9 mouse cellular contexts compared by ENCODE assay signal in the genomic region with DNA sequence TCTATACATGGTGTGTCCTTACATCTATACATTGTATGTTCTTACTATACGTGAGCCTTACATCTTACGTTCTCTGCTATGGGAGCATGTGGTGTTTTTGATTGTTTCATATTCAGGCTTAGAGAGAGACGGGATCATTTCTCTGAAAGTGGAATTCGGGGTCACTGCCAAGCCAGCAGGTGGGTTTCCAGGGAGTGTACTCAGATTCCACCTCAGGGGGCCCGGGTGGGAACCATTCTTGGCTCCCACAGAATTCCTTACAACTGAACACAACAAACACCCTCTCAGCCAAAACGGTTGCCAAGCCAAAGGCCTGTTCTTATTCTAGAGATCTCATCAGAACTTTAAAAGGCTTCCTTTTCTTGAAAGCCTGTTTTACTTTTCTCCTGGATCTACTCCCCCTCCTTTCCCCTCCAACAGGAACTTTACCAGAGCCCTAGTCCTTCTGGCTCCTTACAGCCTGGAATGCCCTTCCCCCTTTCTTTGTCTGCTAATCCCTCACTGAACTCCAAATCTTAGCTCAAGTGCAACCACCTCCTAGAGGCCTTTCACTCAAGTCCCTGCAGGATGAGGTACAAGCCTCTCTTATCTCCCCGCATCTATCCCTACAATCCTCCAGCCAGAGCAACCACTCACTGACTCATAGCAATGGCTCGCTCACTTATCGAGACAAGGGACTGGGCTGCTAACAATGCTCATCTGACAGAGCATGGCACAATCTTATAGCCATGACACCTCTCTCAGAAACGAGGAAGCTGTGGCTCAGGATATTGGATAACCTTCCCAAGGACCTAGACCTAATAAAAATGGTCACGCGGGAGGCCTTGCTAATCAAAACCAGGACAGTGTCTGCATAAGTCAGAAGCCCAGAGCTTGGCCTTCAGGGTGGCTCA. TPM values are rescaled to one million over a fixed set of nuclear protein-coding genes. Genes with fewer than 3 reads are reported as not detected.
DNase-seq lines count a peak whose midpoint lies in the region; ATAC-seq lines count a peak whose summit lies in the region.
"Had no signal": no experiment of that assay in that cellular context is flagged by ENCODE, and none has a peak within 500 bp of the region (broad histone marks: within the 10 kb centered on the region; RNA-seq: fewer than 3 reads in every experiment).

No protein-coding gene starts in this region.

- no peaks in the 10 kb centered on the region for H3K27me3 ChIP-seq in intestine, embryonic 16.5 days (replicated peaks; ENCODE audit: control insufficient read depth, insufficient read depth, low read length)
- H3K27me3 ChIP-seq in stomach, embryonic 16.5 days (ENCODE audit: control insufficient read depth, insufficient read depth, low read length), result no peaks in the 10 kb centered on the region

- H3K4me1 ChIP-seq in intestine, embryonic 16.5 days (ENCODE audit: control insufficient read depth, insufficient read depth, low read length), result peaks cover 9% of the 10 kb centered on the region
- H3K4me1 ChIP-seq in stomach, embryonic 16.5 days (ENCODE audit: control insufficient read depth, insufficient read depth, low read length), result peaks cover 5% of the 10 kb centered on the region

- H3K4me2 ChIP-seq in intestine, embryonic 16.5 days (ENCODE audit: low read depth, low read length), result no peak overlapping the region
- 0 out of 2 replicates have a peak overlapping the region, but pooled peaks have one; percentile 2 for H3K4me2 ChIP-seq in stomach, embryonic 16.5 days (ENCODE audit: low read depth, low read length)

- peak overlapping the region; percentile 92 for H3K27ac ChIP-seq in intestine, embryonic 16.5 days (ENCODE audit: low read length)
- H3K27ac ChIP-seq in stomach, embryonic 16.5 days (ENCODE audit: low read length), result peak overlapping the region; percentile 70

- 49% methylated on average over 12 of the region's 12 CpGs for WGBS in intestine, embryonic 16.5 days
- WGBS in stomach, embryonic 16.5 days, result 51% methylated on average over 12 of the region's 12 CpGs

- H3K9me3 ChIP-seq in intestine, embryonic 16.5 days (ENCODE audit: control insufficient read depth, low read length), result no peaks in the 10 kb centered on the region
- H3K9me3 ChIP-seq in stomach, embryonic 16.5 days (replicated peaks; ENCODE audit: control insufficient read depth, low read length), result no peaks in the 10 kb centered on the region

- H3K36me3 ChIP-seq in intestine, embryonic 16.5 days (ENCODE audit: control insufficient read depth, insufficient read depth, low read length), result no peaks in the 10 kb centered on the region
- H3K36me3 ChIP-seq in stomach, embryonic 16.5 days (ENCODE audit: control insufficient read depth, insufficient read depth, low read length), result no peaks in the 10 kb centered on the region

- H3K9ac ChIP-seq in intestine, embryonic 16.5 days (ENCODE audit: low read depth, low read length), result no peak overlapping the region
- H3K9ac ChIP-seq in stomach, embryonic 16.5 days (ENCODE audit: low read length), result no peak overlapping the region; the same call in 1 of the 2 replicates

- peak; percentile 64 for DNase-seq in adrenal gland, adult 2 months
- DNase-seq in adrenal gland, postnatal 25 days, result no peak
- DNase-seq in right cerebral cortex, postnatal 10 days (ENCODE audit: low spot score in 2 of 2), result peak; percentile 35 to 41
- DNase-seq in right cerebral cortex, adult 2 months (ENCODE audit: low spot score in 2 of 2), result no peak
- no peak for DNase-seq in right cerebral cortex, postnatal 4 days
- no peak for DNase-seq in thymus, adult 18-20 months
- DNase-seq: right cerebral cortex, adult 18-20 months had no signal

- H3K4me3 ChIP-seq in intestine, embryonic 16.5 days (ENCODE audit: low read length), result no peak overlapping the region
- no peak overlapping the region for H3K4me3 ChIP-seq in stomach, embryonic 16.5 days (replicated peaks; ENCODE audit: low read length)

- peak; percentile 88 for ATAC-seq in intestine, embryonic 16.5 days
- peak; percentile 86; the same call in 1 of the 2 replicates for ATAC-seq in stomach, embryonic 16.5 days (ENCODE audit: insufficient read depth, low FRiP score)

RNA-seq across cellular contexts. Expression of gene Gtf2h2, which starts 24.1 kb away (rescaled TPM):
- total RNA-seq in adrenal gland, adult 2 months (2021), result 10 to 100 TPM; 27.2 to 27.9 TPM
- polyA plus RNA-seq in adrenal gland, adult 2 months (2012; rRNA removed), result 13.9 and 17.1 TPM in 2 replicates
- total RNA-seq in adrenal gland, postnatal 25 days (2021), result 37.6 and 39.8 TPM in 2 replicates
- polyA plus RNA-seq in intestine, embryonic 16.5 days (2015; fragmentation: Nextera tagmentation; extraction: Ambion mirVana), result 70.9 and 84.0 TPM in 2 replicates
- polyA plus RNA-seq in stomach, embryonic 16.5 days (2015; fragmentation: Nextera tagmentation; extraction: Ambion mirVana), result 55.7 and 58.6 TPM in 2 replicates

RNA-seq across cellular contexts. Expression of gene Ocln, which starts 36.1 kb away (rescaled TPM):
- 10 to 100 TPM in 1 of 2 experiments, 1 to 10 TPM in 1; 5.7 to 23.9 TPM for total RNA-seq in adrenal gland, adult 2 months (2021)
- polyA plus RNA-seq in adrenal gland, adult 2 months (2012; rRNA removed), result 0.32 and 0.49 TPM in 2 replicates
- total RNA-seq in adrenal gland, postnatal 25 days (2021), result 9.5 and 10.7 TPM in 2 replicates
- polyA plus RNA-seq in intestine, embryonic 16.5 days (2015; fragmentation: Nextera tagmentation; extraction: Ambion mirVana), result 96.4 and 96.9 TPM in 2 replicates
- 65.9 and 76.9 TPM in 2 replicates for polyA plus RNA-seq in stomach, embryonic 16.5 days (2015; fragmentation: Nextera tagmentation; extraction: Ambion mirVana)

Comparison
In these comparisons a context has a peak if more than half of its experiments do, and no peak if none do; other contexts are left out.
1. DNase-seq: peak in adrenal gland, adult 2 months (single experiment) and right cerebral cortex, postnatal 10 days (2 of 2); none in adrenal gland, postnatal 25 days (single experiment), right cerebral cortex, adult 2 months (0 of 2), right cerebral cortex, postnatal 4 days (single experiment) and thymus, adult 18-20 months (0 of 2).
2. RNA of gene Ocln, which starts 36.1 kb away (polyA plus RNA-seq): 96.4 to 96.9 TPM in intestine, embryonic 16.5 days and 65.9 to 76.9 TPM in stomach, embryonic 16.5 days; 0.32 to 0.49 TPM in adrenal gland, adult 2 months; every median in the first group is over 10 times any median in the second.